Mouse (Mus musculus) kidney, postnatal 14 days (tissue): Measurements from ENCODE around the gene Txndc11.

Experiments used
- DNase-seq: peaks from one replicate; pipeline ENCODE4 v3.0.0; 2022; ENCODE audit warnings: mixed read lengths

Gene Txndc11

DNA sequence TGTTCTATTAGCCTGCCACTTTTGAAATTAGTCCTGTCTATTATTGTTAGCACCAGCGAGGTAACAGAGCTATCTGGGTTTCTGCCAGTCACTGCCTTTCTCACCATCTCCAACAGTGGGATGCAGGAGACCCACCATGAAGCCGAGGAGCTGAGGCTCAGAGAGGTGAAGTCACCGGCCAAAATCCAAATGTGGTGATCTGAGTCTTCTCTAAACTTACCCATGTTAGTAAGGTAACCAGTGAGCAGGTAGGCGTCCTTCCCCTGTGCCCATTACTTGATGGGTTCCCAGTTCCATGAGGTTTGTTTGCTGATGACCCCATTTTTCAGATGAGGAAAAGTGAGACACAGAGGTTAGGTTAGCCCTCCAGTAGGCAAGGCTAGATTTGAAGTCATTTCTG is 70.1 kb downstream of the Txndc11 start:
- DNase-seq, result no peak

DNA sequence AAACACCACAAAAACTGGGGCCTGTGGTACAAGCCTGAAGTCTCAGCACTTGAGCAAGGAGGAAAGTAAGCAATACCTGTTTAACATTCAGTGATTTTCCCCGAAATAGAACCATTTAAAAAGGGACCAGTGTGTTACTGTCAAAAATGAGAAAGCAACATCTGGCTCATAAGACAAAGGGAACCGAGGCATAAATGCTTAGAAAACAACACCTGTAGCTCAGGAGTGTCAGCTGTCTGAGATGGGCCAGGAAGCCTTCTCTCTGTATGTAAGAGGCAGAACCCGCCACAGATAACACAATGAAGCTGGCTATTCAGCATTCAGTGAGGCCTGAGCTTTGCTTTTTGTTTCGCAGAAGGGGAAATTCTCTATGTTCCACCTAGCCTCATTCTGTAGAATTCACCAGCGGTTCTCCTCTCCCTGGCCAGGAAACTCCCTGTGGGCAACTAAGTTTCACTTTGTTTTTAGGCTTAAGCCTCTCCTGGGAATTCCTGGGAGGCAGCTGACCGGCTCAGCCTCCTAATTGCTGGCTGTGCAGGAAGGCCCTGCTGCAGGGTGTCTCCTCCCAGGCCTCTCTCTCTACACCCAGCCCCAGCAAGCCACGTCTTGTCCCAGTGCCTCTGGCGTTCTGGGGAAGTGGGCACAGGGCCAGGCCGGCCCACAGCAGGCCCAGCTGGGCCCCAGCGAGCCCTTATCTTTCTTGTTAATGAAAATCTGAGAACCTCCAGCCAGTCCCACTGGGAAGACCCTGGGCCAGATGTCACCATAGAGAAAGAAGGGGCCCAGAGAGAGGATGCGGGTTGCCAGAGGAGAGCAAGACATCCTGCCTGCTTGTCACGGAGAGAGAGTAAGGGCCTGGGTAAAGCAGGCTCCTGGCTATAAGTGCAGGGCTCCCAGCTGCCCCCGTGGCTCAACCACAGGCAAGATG is 71.4 kb downstream of the Txndc11 start:
- peak; percentile 92 for DNase-seq

DNA sequence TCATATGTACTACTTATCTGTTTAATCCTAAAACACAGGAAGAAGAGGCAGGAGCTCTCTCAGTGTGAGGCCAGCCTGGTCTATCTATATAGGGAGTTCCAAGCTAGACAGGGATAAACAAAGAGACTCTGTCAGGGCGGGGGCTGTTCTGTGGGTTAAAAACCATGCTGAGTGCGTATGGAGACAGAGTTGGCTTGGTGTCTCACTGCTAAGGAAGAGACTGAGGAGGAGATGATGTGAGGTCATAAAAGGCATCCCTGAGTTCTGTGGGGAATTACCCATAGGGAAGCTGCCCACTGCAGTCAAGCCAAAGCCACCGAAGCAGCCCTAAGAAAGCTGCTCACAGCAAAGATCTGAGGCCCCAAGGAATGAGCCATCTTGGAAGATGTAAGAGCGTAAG is 73.8 kb downstream of the Txndc11 start, which contains the start of gene Snn:
Snn (plus strand) TSS at position 301 of the 400 bp plus-strand sequence.
- DNase-seq, result no peak

DNA sequence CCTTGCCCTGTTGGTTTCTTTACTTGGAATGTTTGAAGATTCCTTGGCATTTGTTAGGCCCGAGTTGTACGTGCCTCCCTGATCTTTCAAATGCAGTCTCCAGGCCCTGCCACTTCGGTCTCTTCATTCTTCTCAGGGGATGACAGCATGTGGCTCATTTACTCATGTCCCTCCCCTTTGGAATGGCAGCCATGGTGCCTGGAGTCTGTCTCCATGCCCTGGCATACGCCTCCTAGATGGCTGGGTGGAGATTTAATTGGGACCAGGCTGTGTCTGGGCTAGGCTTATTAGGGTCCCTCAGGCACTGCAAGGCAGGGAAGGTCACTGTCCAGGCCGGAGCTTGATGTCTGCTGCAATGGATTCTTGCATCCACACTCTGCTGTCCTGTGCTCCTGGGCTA is 78.5 kb downstream of the Txndc11 start:
- no peak for DNase-seq

DNA sequence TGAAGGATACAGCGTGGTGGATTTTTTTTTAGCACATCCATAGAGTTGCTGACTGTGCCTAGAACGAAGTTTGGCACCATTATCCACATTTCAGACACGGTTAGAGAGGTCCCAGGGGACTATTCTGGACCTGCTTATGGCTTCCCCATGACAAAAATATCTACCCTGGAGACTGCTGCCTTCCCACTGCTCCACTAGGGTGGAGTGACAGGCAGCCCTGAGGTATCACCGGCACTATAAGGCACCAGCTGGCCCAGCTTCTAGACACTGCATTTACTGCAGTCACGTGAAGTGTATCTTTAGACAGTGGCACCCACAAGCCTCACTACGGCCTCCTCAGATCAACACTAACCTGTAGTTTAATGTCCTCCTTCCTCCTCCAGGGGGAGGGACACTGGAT is 79.6 kb downstream of the Txndc11 start:
- no peak for DNase-seq

DNA sequence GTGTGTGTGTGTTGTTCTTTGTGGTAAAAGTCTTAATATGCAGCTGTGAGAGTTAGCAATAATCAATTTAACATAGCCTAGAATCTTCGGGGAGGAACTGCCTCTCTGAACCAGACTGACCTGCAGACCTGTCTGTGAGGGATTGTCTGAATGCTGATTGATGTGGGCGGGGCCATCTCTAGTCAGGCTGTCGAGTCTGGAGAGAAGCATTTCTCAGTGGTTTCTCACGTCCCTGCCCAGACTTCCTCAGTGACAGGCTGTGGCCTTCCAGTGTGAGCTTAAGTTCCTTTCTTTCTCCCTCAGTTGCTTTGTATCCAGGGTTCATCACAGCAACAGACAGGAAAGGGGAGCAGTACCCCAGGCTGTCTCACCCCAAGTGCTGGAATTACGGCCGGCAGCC is 80.0 kb downstream of the Txndc11 start:
- no peak for DNase-seq

DNA sequence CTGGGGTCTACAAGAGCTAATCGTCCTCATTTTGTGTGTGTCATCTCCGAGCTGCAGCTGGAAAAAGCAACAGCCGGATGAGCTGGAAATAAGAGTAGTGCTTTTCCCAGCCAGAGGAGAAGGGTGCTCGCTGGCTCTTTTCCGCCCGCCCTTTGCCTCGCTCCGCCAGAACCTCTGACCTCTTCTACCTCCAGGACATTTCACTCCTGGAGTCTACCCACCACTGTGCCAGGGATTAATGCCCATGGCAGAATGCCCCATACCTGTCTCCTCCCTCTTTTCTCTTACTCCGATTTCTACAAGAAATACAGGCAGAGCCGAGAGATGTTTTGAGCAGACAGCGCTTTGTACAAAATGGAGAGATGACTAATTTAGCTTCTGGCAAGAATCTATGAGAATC is 83.3 kb downstream of the Txndc11 start:
- DNase-seq, result no peak

DNA sequence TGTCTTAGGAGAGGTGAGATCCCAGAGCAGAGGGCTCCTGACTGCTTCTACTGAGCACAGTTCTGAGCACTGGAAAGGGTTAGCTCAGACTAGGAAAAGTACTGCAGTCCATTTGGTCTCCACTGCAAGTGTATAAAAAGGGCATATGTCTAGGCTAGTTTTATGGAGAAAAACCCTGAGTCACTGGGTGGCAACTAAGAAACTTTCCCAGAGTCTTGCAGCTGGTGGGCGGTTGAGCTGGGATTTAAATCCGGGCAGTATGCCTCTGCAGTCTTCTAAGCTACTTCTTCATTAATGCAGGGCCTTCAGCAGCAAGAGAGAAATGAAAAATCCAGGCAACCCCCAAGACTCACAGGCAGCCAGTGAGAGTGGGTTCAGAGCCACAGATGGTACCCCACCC is 84.2 kb downstream of the Txndc11 start:
- no peak for DNase-seq

DNA sequence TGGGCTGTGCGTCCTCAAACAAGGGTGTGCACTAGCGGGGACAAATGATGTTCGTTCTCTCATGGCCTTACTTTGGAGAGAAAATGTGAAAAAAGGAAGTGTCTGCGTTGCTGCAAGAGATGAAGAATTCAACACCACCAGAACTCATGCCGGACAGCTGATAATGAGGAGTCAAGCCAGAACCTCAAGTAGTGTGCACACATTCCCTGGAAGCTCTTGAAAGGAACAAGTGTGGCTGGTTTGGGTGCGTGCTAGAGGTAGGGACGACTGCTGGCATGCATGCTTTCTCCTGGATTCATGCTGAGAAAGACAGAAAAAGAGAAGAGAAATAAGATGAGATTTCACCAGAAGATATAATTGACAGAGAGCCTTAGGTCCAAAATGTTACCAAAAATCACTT is 87.3 kb downstream of the Txndc11 start:
- no peak for DNase-seq

DNA sequence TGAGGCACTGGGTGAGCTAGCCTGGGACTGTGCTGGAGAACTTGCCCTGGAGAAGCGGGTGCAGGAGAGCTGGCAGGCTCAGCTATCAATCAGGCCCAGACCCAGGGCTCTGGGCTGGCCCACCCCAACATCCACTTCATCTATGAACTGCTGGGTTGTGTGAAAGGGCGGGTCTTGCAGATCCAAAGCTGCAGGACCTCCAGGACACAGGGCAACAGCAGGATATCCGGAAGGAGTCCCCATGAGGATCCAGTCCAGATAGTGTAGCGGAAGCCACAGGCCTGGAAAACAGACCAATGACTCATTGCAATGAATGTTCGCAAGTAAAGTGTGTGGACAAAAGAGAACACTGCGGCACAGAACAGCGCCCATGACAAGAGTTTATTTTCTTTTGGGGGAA is 88.0 kb downstream of the Txndc11 start:
- DNase-seq, result peak; percentile 51

DNA sequence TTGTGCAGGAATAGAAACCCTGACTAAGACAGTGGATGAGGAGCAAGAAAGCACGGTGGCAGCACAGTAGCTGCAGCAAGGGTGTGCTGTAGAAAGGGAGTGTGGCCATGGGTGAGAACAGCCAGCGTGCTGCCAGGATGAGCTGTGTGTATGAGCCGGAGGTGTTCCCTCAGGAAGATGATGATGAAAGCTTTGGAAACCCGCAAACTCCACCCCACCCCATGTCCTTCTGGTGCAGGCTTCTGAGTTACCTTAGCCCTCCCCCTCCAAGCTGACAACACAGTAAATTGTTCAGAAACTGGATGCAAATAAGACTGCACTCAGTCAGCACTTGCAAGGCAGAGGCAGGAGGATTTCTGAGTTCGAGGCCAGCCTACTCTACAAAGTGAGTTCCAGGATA is 91.2 kb downstream of the Txndc11 start:
- no peak for DNase-seq

DNA sequence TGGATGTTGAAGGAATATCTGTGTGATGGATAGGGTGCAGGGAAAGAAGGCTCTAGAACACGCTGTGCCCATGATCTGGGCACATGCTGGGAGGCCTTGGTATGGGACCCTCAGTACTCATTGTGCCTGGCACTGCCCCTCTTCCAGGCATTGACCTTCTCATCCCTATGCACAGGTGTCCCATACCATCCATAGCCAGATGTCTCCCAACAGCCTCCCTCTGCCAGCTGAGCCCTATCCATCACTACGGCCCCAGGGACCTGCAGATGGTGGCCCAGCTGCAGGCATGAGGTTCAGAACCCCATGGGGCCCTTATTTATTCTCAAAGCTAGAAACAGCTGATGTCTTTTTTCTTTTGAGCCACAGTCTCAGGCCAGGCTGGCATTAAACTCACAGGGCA is 93.8 kb downstream of the Txndc11 start:
- DNase-seq, result no peak

DNA sequence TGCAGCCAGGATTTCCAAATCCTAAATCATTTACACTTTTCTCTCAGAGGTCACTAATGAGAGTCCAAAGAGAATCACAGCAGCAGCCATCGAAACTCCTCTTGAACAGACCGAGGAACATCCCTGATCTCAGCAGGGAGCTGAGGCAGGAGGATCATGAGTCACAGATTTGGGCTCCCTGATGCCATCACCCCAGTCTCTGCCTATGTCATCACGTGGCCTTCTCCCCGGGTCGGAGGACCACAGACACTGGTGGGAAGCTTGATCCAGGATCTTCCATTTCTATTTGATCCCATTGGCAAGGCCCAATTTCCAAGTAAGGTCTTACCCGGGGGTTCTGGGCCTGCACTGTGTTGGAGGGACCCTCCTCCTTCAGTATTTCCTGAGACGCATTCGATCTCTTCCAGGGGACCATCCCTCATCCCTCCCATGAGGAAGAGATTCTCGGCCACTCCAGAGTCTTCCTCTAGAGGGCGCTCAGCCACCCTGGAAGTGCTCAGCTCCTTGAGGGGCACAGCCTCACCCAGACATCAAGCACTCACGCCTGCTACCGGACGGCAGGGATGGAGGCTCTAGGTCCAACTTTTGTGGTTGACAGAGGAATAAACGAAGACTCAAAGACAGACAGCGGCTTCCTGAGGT is 98.5 kb downstream of the Txndc11 start:
- DNase-seq, result peak; percentile 77

DNA sequence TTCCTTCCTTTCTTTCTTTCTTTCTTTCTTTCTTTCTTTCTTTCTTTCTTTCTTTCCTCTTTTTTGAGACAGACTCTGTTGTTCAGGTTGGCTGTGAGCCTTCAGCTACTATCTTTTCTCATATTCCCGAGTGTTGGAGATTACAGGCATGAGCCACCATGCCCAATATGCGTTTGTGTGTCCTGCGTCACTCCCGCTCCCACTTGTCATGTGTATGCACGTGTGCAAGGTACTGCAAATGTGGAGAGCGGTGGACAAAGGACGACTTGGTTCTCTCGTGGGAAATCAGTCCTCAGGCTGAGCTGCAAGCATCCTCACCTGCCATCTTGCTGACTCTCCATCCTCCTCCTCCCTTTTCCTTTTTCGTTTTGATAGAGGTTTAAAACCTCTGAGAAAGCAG is 99.2 kb downstream of the Txndc11 start:
- DNase-seq, result no peak

DNA sequence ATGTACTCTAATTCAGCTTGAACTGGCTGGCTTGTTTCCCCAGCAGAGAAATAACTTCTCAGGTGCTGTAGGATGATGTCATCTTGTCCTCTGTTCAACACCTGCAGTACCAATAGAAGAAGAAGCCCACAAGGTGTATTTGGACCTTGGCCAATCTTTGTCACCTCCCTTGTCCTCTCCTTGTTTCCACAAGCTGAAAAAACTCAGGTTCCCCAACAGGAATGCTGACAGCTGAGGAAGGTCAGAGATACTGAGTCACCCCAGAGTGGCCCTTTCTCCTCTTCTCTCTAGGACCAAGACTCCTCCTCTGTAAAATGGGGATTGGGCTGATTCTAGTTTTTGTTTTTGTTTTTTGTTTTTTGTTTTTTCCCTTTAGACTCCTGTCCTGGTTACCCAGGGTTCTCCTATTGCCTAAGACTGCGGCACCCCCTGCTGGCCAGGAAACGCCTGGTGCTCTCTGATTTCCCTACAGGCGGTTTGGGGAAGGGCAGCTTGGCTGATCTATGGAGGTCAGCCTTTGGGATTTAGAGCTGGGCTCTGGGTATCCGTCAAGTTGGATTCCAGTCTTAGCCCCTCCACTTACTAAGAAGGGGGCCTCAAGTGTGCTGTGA is 100.2 kb downstream of the Txndc11 start:
- peak; percentile 91 for DNase-seq

DNA sequence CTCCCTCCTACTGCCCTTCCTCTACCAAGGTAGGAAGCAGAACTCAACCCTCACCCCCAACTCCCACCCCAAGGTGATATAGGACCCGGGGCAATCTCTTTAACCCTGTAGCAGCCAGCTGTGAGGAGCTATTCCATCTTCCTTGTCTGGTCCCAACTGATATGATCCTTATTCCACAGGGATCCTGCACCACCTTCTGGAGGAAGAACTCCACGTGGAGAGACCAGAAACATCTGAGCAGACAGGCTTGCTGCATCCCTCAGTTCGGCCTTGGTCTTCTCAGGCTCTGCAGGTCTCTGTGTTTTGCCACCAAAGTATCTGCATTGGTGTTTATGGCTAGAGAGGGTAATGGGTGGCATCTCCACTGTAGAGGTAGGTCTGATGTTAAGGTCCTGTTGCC is 103.1 kb downstream of the Txndc11 start:
- DNase-seq, result no peak

DNA sequence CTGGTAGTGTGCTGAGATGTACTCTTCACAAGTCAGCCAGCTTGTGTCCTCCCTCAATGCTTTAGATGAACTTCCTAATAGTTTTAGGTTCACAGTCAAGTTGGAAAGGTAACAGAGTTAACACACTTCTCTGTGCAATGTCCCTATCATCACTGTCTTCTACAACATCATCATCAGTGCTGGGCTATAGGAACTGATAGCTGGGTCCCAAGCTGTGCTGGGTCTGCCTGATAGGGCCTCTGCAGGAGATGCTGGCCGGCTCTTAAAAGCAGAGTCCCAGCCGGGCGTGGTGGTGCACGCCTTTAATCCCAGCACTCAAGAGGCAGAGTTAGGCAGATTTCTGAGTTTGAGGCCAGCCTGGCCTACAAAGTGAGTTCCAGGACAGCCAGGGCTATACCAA is 103.6 kb downstream of the Txndc11 start:
- DNase-seq, result no peak

DNA sequence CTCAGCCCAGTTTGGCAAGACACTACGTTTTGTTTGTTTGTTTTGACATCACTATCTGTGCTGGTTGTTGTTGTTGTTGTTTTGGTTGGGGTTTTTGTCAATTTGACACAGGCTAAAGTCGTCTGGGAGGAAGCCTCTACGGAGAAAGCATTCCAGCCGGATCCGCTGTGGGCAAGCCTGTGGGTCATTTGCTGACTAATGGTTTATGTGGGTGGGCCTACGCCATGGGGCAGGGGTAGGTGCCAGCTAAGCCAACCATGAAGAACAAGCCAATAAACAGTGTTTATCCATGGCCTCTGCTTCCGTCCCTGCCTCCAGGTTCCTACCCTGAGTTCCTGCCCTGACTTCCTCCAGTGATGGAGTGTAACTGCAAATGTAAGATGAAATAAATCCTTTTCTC is 106.2 kb downstream of the Txndc11 start:
- DNase-seq, result no peak
